Mouse (Mus musculus) heart, postnatal 14 days (tissue): Measurements from ENCODE around the gene Akr1b10. TPM values are rescaled to one million over a fixed set of nuclear protein-coding genes. Genes with fewer than 3 reads are reported as not detected.
A peak's percentile ranks its signal among the peaks of the same experiment; 100 is the strongest.

ENCODE experiments used
- DNase-seq, 2 experiments: peaks; one replicate each; pipeline ENCODE4 v3.0.0; 2021 to 2022
- intact Hi-C: fragments of 180-260 bp; cut with DNase I; formaldehyde crosslinking; loops from one replicate; pipeline ENCODE4 v1.15.1; 2025
- total RNA-seq, 2 experiments: library from RNA; stranded (reverse); gene quantifications; 2 replicates each; pipeline ENCODE4 v1.2.3; 2021

Gene Akr1b10
- total RNA-seq, 2 experiments from 2014 or later = 63.4 to 70.7 TPM

DNA sequence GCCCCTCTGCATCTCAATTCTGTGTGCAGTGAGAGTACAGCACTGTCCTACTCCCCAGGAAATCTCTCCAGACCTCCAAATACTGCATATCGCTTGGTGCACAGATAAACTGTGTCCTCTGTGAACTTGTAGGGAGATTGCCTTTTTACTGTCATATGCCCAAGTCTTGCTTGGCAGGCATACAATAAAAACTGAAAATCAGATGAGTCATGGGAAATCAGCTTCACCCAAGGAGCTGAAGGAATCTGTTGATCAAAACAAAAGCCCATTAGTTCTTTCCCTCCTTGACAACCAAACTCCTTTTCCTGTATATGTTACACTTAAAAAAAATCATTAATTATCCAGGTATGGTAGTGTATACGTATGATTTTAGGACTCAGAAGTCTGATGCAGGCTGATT lies 59.8 kb downstream of the Akr1b10 start:
- intact Hi-C loops = no loop called here
- DNase-seq = peak in 1 of 2 experiments; percentile 19

Other genes starting within 250 kb of the Akr1b10 start
- 10 to 100 TPM in 1 of 2 experiments, 1 to 10 TPM in 1; 9.7 to 11.5 TPM for gene Slc35b4, start 207.1 kb upstream of the Akr1b10 start, total RNA-seq
- 100 to 1,000 TPM; 221 to 256 TPM for gene Akr1b3, start 66.7 kb upstream of the Akr1b10 start, total RNA-seq
- gene Akr1b8, start 30.1 kb upstream of the Akr1b10 start, total RNA-seq = 1 to 10 TPM; 4.2 to 4.4 TPM
- gene Akr1b7, start 28.1 kb downstream of the Akr1b10 start, total RNA-seq = not detected
- gene Bpgm, start 92.0 kb downstream of the Akr1b10 start, total RNA-seq = 100 to 1,000 TPM; 122 to 139 TPM
- 10 to 100 TPM; 56.0 to 59.6 TPM for gene Cald1, start 214.3 kb downstream of the Akr1b10 start, total RNA-seq